Mouse (Mus musculus): ENCODE results near the gene Wsb1. TPM values are rescaled to one million over a fixed set of nuclear protein-coding genes. Genes with fewer than 3 reads are reported as not detected.

Wsb1 gene
- polyA plus RNA-seq, 2 experiments: 384 to 640 TPM

- DNase-seq (ENCODE audit: low spot score): peak; percentile 85
- no peak for TF ChIP-seq POLR2A (IDR thresholded peaks at IDR 0.05; ENCODE audit: borderline replicate concordance, extremely low read depth, insufficient read depth, insufficient read length)
- no peak overlapping the region for H3K9ac ChIP-seq (ENCODE audit: low read depth, low read length, severe bottlenecking)
- no peaks in the 10 kb centered on the region for H3K27me3 ChIP-seq (ENCODE audit: control insufficient read depth, insufficient read depth, low read length)
- WGBS: 43% methylated on average over 2 of the region's 2 CpGs
- no peaks in the 10 kb centered on the region for H3K9me3 ChIP-seq (ENCODE audit: control insufficient read depth, low read length)
- peaks cover 10% of the 10 kb centered on the region; the same call in 1 of the 2 replicates for H3K4me1 ChIP-seq (ENCODE audit: control insufficient read depth, insufficient read depth, low read length)
- H3K27ac ChIP-seq (replicated peaks; ENCODE audit: low read depth, low read length): no peak overlapping the region
- H3K36me3 ChIP-seq (ENCODE audit: control insufficient read depth, insufficient read depth, low read length): no peaks in the 10 kb centered on the region
- ATAC-seq (ENCODE audit: low FRiP score, low read depth): no peak
- H3K4me3 ChIP-seq (replicated peaks; ENCODE audit: low read length): no peak overlapping the region
- no peak overlapping the region for H3K4me2 ChIP-seq (replicated peaks; ENCODE audit: low read depth, low read length, severe bottlenecking)
Observed at GRCm38 (mm10) chr11:79290473-79290872, 36.0 kb upstream of the Wsb1 start.

GRCm38 (mm10) chr11:79288913-79289640 lies 34.6 kb upstream of the Wsb1 start:
- peaks cover 10% of the 10 kb centered on the region; the same call in 1 of the 2 replicates for H3K4me1 ChIP-seq (ENCODE audit: control insufficient read depth, insufficient read depth, low read length)
- no peak for ATAC-seq (ENCODE audit: low FRiP score, low read depth)
- 86% methylated on average over 5 of the region's 5 CpGs for WGBS
- no peak overlapping the region for H3K27ac ChIP-seq (replicated peaks; ENCODE audit: low read depth, low read length)
- H3K36me3 ChIP-seq (ENCODE audit: control insufficient read depth, insufficient read depth, low read length): no peaks in the 10 kb centered on the region
- H3K4me3 ChIP-seq (replicated peaks; ENCODE audit: low read length): no peak overlapping the region
- H3K27me3 ChIP-seq (ENCODE audit: control insufficient read depth, insufficient read depth, low read length): no peaks in the 10 kb centered on the region
- no peak overlapping the region for H3K9ac ChIP-seq (ENCODE audit: low read depth, low read length, severe bottlenecking)
- DNase-seq (ENCODE audit: low spot score): no peak
- no peak for TF ChIP-seq POLR2A (IDR thresholded peaks at IDR 0.05; ENCODE audit: borderline replicate concordance, extremely low read depth, insufficient read depth, insufficient read length)
- no peak overlapping the region for H3K4me2 ChIP-seq (replicated peaks; ENCODE audit: low read depth, low read length, severe bottlenecking)
- H3K9me3 ChIP-seq (ENCODE audit: control insufficient read depth, low read length): no peaks in the 10 kb centered on the region

GRCm38 (mm10) chr11:79288278-79288843 lies 33.9 kb upstream of the Wsb1 start:
- no peak for DNase-seq (ENCODE audit: low spot score)

GRCm38 (mm10) chr11:79287447-79287846 lies 33.0 kb upstream of the Wsb1 start:
- Histone ChIP-seq H3K27ac (replicated peaks; ENCODE audit: low read depth, low read length) (no peak overlapping the region), H3K36me3 (ENCODE audit: control insufficient read depth, insufficient read depth, low read length) (no peaks in the 10 kb centered on the region), H3K4me3 (replicated peaks; ENCODE audit: low read length) (no peak overlapping the region), H3K9me3 (ENCODE audit: control insufficient read depth, low read length) (no peaks in the 10 kb centered on the region), H3K4me1 (ENCODE audit: control insufficient read depth, insufficient read depth, low read length) (peaks cover 7% of the 10 kb centered on the region; the same call in 1 of the 2 replicates), H3K9ac (ENCODE audit: low read depth, low read length, severe bottlenecking) (no peak overlapping the region), H3K4me2 (replicated peaks; ENCODE audit: low read depth, low read length, severe bottlenecking) (no peak overlapping the region), H3K27me3 (ENCODE audit: control insufficient read depth, insufficient read depth, low read length) (no peaks in the 10 kb centered on the region)
- ATAC-seq (ENCODE audit: low FRiP score, low read depth) (no peak), DNase-seq (ENCODE audit: low spot score) (no peak)
- 70% methylated on average over 6 of the region's 6 CpGs for WGBS
- no peak for TF ChIP-seq POLR2A (IDR thresholded peaks at IDR 0.05; ENCODE audit: borderline replicate concordance, extremely low read depth, insufficient read depth, insufficient read length)

More at GRCm38 (mm10) chr11:79288278-79288843, 33.9 kb upstream of the Wsb1 start:
- ATAC-seq (ENCODE audit: low FRiP score, low read depth): no peak
- Histone ChIP-seq H3K27me3 (ENCODE audit: control insufficient read depth, insufficient read depth, low read length) (no peaks in the 10 kb centered on the region), H3K27ac (replicated peaks; ENCODE audit: low read depth, low read length) (no peak overlapping the region), H3K9me3 (ENCODE audit: control insufficient read depth, low read length) (no peaks in the 10 kb centered on the region), H3K36me3 (ENCODE audit: control insufficient read depth, insufficient read depth, low read length) (no peaks in the 10 kb centered on the region), H3K4me2 (replicated peaks; ENCODE audit: low read depth, low read length, severe bottlenecking) (no peak overlapping the region), H3K4me1 (ENCODE audit: control insufficient read depth, insufficient read depth, low read length) (peaks cover 7% of the 10 kb centered on the region; the same call in 1 of the 2 replicates), H3K4me3 (replicated peaks; ENCODE audit: low read length) (no peak overlapping the region), H3K9ac (ENCODE audit: low read depth, low read length, severe bottlenecking) (no peak overlapping the region)
- TF ChIP-seq POLR2A (IDR thresholded peaks at IDR 0.05; ENCODE audit: borderline replicate concordance, extremely low read depth, insufficient read depth, insufficient read length): no peak
- WGBS: 38% methylated on average over 7 of the region's 7 CpGs

GRCm38 (mm10) chr11:79286305-79286799 lies 31.9 kb upstream of the Wsb1 start:
- Histone ChIP-seq H3K27me3 (ENCODE audit: control insufficient read depth, insufficient read depth, low read length) (no peaks in the 10 kb centered on the region), H3K27ac (replicated peaks; ENCODE audit: low read depth, low read length) (no peak overlapping the region), H3K9ac (ENCODE audit: low read depth, low read length, severe bottlenecking) (no peak overlapping the region), H3K9me3 (ENCODE audit: control insufficient read depth, low read length) (no peaks in the 10 kb centered on the region), H3K4me3 (replicated peaks; ENCODE audit: low read length) (no peak overlapping the region), H3K4me2 (replicated peaks; ENCODE audit: low read depth, low read length, severe bottlenecking) (no peak overlapping the region), H3K4me1 (ENCODE audit: control insufficient read depth, insufficient read depth, low read length) (peaks cover 13% of the 10 kb centered on the region), H3K36me3 (ENCODE audit: control insufficient read depth, insufficient read depth, low read length) (no peaks in the 10 kb centered on the region)
- no peak for ATAC-seq (ENCODE audit: low FRiP score, low read depth)
- no peak for DNase-seq (ENCODE audit: low spot score)
- no peak for TF ChIP-seq POLR2A (IDR thresholded peaks at IDR 0.05; ENCODE audit: borderline replicate concordance, extremely low read depth, insufficient read depth, insufficient read length)
- WGBS: 83% methylated on average over 9 of the region's 9 CpGs
